Mouse (Mus musculus) layer of hippocampus, postnatal 25 days (tissue): Measurements from ENCODE around the gene Rasa4. TPM values are rescaled to one million over a fixed set of nuclear protein-coding genes. Genes with fewer than 3 reads are reported as not detected.
"Not testable (repeated sequence)": the region's sequence is repeated elsewhere in the genome, so short reads cannot be mapped to it uniquely, and the experiment has no call there.

Source experiments
- DNase-seq, 2 experiments: peaks; one replicate each; pipeline ENCODE4 v3.0.0; 2022; ENCODE audit warnings: mixed read lengths in 2 of 2, low spot score in 1 of 2; ENCODE audit errors: extremely low spot score in 1 of 2
- total RNA-seq, 2 experiments: library from RNA; stranded (reverse); gene quantifications; 2 replicates each; pipeline ENCODE4 v1.2.3; 2021

Gene Rasa4
- total RNA-seq, result 1 to 10 TPM; 2.5 to 3.4 TPM

- peak; percentile 71 for DNase-seq
These were observed at the start of gene Rasa4 for GRCm38 (mm10) chr5:136083669-136084107. Rasa4 (plus strand) TSS chr5:136083916.

GRCm38 (mm10) chr5:136034868-136035267, 48.8 kb upstream of the Rasa4 start:
- no peak for DNase-seq

- DNase-seq, result no peak
These were observed 48.4 kb upstream of the Rasa4 start for GRCm38 (mm10) chr5:136035285-136035684.

- no peak for DNase-seq
These were observed 47.0 kb upstream of the Rasa4 start for GRCm38 (mm10) chr5:136036667-136037066.

GRCm38 (mm10) chr5:136038258-136039214, 45.2 kb upstream of the Rasa4 start, which contains the start of gene Upk3b:
Upk3b (plus strand) TSS chr5:136038496.
- DNase-seq, result no peak

- DNase-seq, result no peak
These were observed 43.5 kb upstream of the Rasa4 start for GRCm38 (mm10) chr5:136040210-136040609.

GRCm38 (mm10) chr5:136041260-136041659, 42.5 kb upstream of the Rasa4 start:
- no peak for DNase-seq

- no peak for DNase-seq
These were observed 42.0 kb upstream of the Rasa4 start for GRCm38 (mm10) chr5:136041666-136042065.

- peak in 1 of 2 experiments; percentile 20 for DNase-seq
These were observed 38.9 kb upstream of the Rasa4 start for GRCm38 (mm10) chr5:136044865-136045264.

- DNase-seq, result no peak
These were observed 38.3 kb upstream of the Rasa4 start for GRCm38 (mm10) chr5:136045408-136045807.

GRCm38 (mm10) chr5:136045987-136046386, 37.7 kb upstream of the Rasa4 start:
- peak; percentile 81 to 97 for DNase-seq

GRCm38 (mm10) chr5:136048541-136048940, 35.2 kb upstream of the Rasa4 start:
- not testable (repeated sequence) for DNase-seq

GRCm38 (mm10) chr5:136049926-136050325, 33.8 kb upstream of the Rasa4 start:
- DNase-seq, result no peak

GRCm38 (mm10) chr5:136051231-136052085, 32.3 kb upstream of the Rasa4 start:
- DNase-seq, result no peak

GRCm38 (mm10) chr5:136052861-136053655, 30.7 kb upstream of the Rasa4 start:
- DNase-seq, result no peak

- no peak for DNase-seq
These were observed 29.2 kb upstream of the Rasa4 start, which contains the start of gene Upk3bl for GRCm38 (mm10) chr5:136054301-136055077. Upk3bl (plus strand) TSS chr5:136054492.

GRCm38 (mm10) chr5:136056062-136056461, 27.7 kb upstream of the Rasa4 start:
- no peak for DNase-seq

- no peak for DNase-seq
These were observed 26.6 kb upstream of the Rasa4 start for GRCm38 (mm10) chr5:136057085-136057484.

GRCm38 (mm10) chr5:136061567-136061966, 22.1 kb upstream of the Rasa4 start:
- peak; percentile 69 to 86 for DNase-seq
